In the genomic region with DNA sequence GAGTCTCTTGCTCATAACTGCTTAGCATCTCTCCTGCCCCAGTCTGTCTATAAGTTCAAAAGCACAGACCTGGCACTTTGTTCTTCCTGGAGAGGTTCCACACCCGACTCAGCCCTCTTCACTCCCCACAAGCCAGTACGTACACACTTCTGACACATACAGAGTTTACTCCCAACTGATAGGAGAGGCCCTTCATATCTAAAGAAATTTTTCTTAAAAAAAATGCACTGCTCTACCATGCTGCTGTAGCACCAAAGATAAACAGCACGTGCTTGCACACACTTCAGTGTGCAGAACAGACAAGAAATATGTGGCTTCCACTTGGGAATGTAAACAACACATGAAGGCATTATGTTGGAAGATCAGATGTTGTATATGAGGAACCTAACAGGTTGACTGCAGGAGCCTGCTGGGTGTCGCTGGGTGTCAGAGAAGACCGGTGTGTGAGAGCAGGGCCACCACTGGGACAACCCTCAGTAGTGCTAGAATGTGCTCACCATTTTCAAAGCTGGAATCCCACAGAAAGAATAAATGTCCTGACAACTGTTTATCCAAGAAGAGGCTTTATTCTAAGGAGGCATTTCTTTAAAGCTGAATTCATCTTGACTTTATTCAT, we compare ENCODE assay signal across 16 mouse cellular contexts. TPM values are rescaled to one million over a fixed set of nuclear protein-coding genes. Genes with fewer than 3 reads are reported as not detected.
DNase-seq lines count a peak whose midpoint lies in the region; ATAC-seq lines count a peak whose summit lies in the region.
"Had no signal": no experiment of that assay in that cellular context is flagged by ENCODE, and none has a peak within 500 bp of the region (broad histone marks: within the 10 kb centered on the region; RNA-seq: fewer than 3 reads in every experiment).

No protein-coding gene starts in this region.

- H3K27me3 ChIP-seq in kidney, embryonic 15.5 days = no peaks in the 10 kb centered on the region
- H3K27me3 ChIP-seq in liver, embryonic 15.5 days = no peaks in the 10 kb centered on the region
- H3K27me3 ChIP-seq in forebrain, embryonic 15.5 days = no peaks in the 10 kb centered on the region
- H3K27me3 ChIP-seq: hindbrain, embryonic 13.5 days; limb, embryonic 13.5 days had no signal

- H3K4me2 ChIP-seq in kidney, embryonic 15.5 days = no peak overlapping the region
- peak overlapping the region; percentile 58 for H3K4me2 ChIP-seq in liver, embryonic 15.5 days
- no peak overlapping the region for H3K4me2 ChIP-seq in forebrain, embryonic 15.5 days (replicated peaks)
- H3K4me2 ChIP-seq: hindbrain, embryonic 13.5 days; limb, embryonic 13.5 days had no signal

- H3K27ac ChIP-seq in kidney, embryonic 15.5 days = no peak overlapping the region
- peak overlapping the region; percentile 88 for H3K27ac ChIP-seq in liver, embryonic 15.5 days (replicated peaks)
- no peak overlapping the region for H3K27ac ChIP-seq in forebrain, embryonic 15.5 days (replicated peaks)
- H3K27ac ChIP-seq: hindbrain, embryonic 13.5 days; left cerebral cortex, adult 2 months; limb, embryonic 13.5 days had no signal

- H3K9me3 ChIP-seq in kidney, embryonic 15.5 days (replicated peaks) = 0 out of 2 replicates have a peak, but pooled peaks cover 5% of the 10 kb centered on the region
- H3K9me3 ChIP-seq in liver, embryonic 15.5 days (replicated peaks) = no peaks in the 10 kb centered on the region
- 0 out of 2 replicates have a peak, but pooled peaks cover 4% of the 10 kb centered on the region for H3K9me3 ChIP-seq in forebrain, embryonic 15.5 days

- 74% methylated on average over 5 of the region's 5 CpGs for WGBS in kidney, embryonic 15.5 days
- 23% methylated on average over 5 of the region's 5 CpGs for WGBS in liver, embryonic 15.5 days (ENCODE audit: insufficient replicate concordance)
- WGBS in forebrain, embryonic 15.5 days = 87% methylated on average over 5 of the region's 5 CpGs

- no peak overlapping the region for H3K9ac ChIP-seq in kidney, embryonic 15.5 days
- H3K9ac ChIP-seq in liver, embryonic 15.5 days = 0 out of 2 replicates have a peak overlapping the region, but pooled peaks have one; percentile 24
- no peak overlapping the region for H3K9ac ChIP-seq in forebrain, embryonic 15.5 days (replicated peaks)
- H3K9ac ChIP-seq: hindbrain, embryonic 13.5 days; limb, embryonic 13.5 days had no signal

- no peaks in the 10 kb centered on the region for H3K36me3 ChIP-seq in kidney, embryonic 15.5 days
- H3K36me3 ChIP-seq in liver, embryonic 15.5 days (replicated peaks) = peaks cover 14% of the 10 kb centered on the region; the same call in 1 of the 2 replicates
- no peaks in the 10 kb centered on the region for H3K36me3 ChIP-seq in forebrain, embryonic 15.5 days
- H3K36me3 ChIP-seq: hindbrain, embryonic 13.5 days; limb, embryonic 13.5 days had no signal

- peaks cover 7% of the 10 kb centered on the region; the same call in 1 of the 2 replicates for H3K4me1 ChIP-seq in kidney, embryonic 15.5 days
- H3K4me1 ChIP-seq in liver, embryonic 15.5 days (replicated peaks) = peaks cover 74% of the 10 kb centered on the region
- no peaks in the 10 kb centered on the region for H3K4me1 ChIP-seq in forebrain, embryonic 15.5 days
- H3K4me1 ChIP-seq: hindbrain, embryonic 13.5 days; limb, embryonic 13.5 days had no signal

- no peak overlapping the region for H3K4me3 ChIP-seq in kidney, embryonic 15.5 days (replicated peaks)
- peak overlapping the region; percentile 16; the same call in 1 of the 2 replicates for H3K4me3 ChIP-seq in liver, embryonic 15.5 days (replicated peaks)
- no peak overlapping the region for H3K4me3 ChIP-seq in forebrain, embryonic 15.5 days
- H3K4me3 ChIP-seq: hindbrain, embryonic 13.5 days; left cerebral cortex, adult 2 months; limb, embryonic 13.5 days; myocyte had no signal

- no peak for DNase-seq in kidney, postnatal 36 days
- DNase-seq in CD4-positive, CD25-positive, alpha-beta regulatory T cell, adult 2 months (ENCODE audit: low read depth, low spot score) = peak; percentile 39
- DNase-seq in urinary bladder, adult 18-20 months (ENCODE audit: low spot score in 2 of 2) = no peak
- DNase-seq in spleen, postnatal 10 days (ENCODE audit: low spot score in 2 of 2) = no peak
- DNase-seq: cerebellum, adult 8-10 months; embryo, embryonic 11 days; kidney, adult 2 months; right cerebral cortex, postnatal 14 days had no signal

- peak; percentile 67; the same call in 1 of the 2 replicates for ATAC-seq in kidney, embryonic 15.5 days (replicated peaks; ENCODE audit: low FRiP score)
- ATAC-seq in erythroblast, adult 5-6 weeks (replicated peaks; ENCODE audit: low FRiP score, poor library complexity, severe bottlenecking) = peak; percentile 84
- ATAC-seq in liver, embryonic 15.5 days (ENCODE audit: insufficient read depth) = peak; percentile 94
- ATAC-seq in forebrain, embryonic 15.5 days (replicated peaks) = no peak

RNA-seq across cellular contexts. Expression of a gene that starts 28.8 kb away (rescaled TPM):
- polyA plus RNA-seq in kidney, embryonic 15.5 days (2015; fragmentation: Nextera tagmentation; extraction: Ambion mirVana) = 13.2 TPM in 2 replicates
- 81.5 and 97.8 TPM in 2 replicates for total RNA-seq in erythroblast, adult 5-6 weeks (2015; ENCODE audit: low replicate concordance)
- 63.0 and 71.8 TPM in 2 replicates for total RNA-seq in erythroblast, adult 5-6 weeks (2017; ENCODE audit: low replicate concordance)
- 16.9 and 17.8 TPM in 2 replicates for polyA plus RNA-seq in liver, embryonic 15.5 days (2015; fragmentation: Nextera tagmentation; extraction: Ambion mirVana)
- 11.1 and 11.8 TPM in 2 replicates for polyA plus RNA-seq in forebrain, embryonic 15.5 days (2015; fragmentation: Nextera tagmentation; extraction: Ambion mirVana)

RNA-seq across cellular contexts. Expression of a gene that starts 29.0 kb away (rescaled TPM):
- 0.27 and 0.33 TPM in 2 replicates for polyA plus RNA-seq in kidney, embryonic 15.5 days (2015; fragmentation: Nextera tagmentation; extraction: Ambion mirVana)
- total RNA-seq in erythroblast, adult 5-6 weeks (2015; ENCODE audit: low replicate concordance) = 1.3 and 4.8 TPM in 2 replicates
- total RNA-seq in erythroblast, adult 5-6 weeks (2017; ENCODE audit: low replicate concordance) = 3.0 and 3.6 TPM in 2 replicates
- 0.15 and 0.17 TPM in 2 replicates for polyA plus RNA-seq in liver, embryonic 15.5 days (2015; fragmentation: Nextera tagmentation; extraction: Ambion mirVana)
- polyA plus RNA-seq in forebrain, embryonic 15.5 days (2015; fragmentation: Nextera tagmentation; extraction: Ambion mirVana) = 0.24 and 0.38 TPM in 2 replicates
